Mouse (Mus musculus) CD4-positive, CD25-positive, alpha-beta regulatory T cell, adult 2 months (primary cell): ENCODE data around the gene Prss38.
"Not testable (repeated sequence)": the region's sequence is repeated elsewhere in the genome, so short reads cannot be mapped to it uniquely, and the experiment has no call there.

Experiments
- DNase-seq: peaks from one replicate; pipeline ENCODE4 v3.0.0-alpha.2; 2012; ENCODE audit warnings: low read depth, low spot score

Gene Prss38

DNA sequence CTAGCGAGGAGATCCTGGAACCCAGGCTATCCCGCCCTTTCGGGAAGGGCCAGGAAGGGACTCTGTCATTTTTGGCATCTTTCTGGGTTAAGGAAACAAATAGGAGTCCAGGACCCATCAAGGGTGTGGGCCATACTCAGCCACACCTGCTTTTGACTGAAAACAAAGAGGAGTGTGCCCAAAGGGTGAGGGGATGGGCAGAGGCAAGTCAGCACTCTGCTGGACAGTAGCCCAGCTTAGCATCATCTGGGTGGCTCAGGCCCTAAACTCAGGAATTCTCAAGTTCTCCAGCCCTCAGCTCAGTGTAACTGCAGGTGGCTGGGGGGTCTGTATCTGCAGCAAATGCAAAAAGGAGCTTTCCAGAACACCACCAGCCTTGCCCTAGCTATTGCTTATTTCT lies 2.5 kb upstream of the Prss38 start:
- DNase-seq: no peak

DNA sequence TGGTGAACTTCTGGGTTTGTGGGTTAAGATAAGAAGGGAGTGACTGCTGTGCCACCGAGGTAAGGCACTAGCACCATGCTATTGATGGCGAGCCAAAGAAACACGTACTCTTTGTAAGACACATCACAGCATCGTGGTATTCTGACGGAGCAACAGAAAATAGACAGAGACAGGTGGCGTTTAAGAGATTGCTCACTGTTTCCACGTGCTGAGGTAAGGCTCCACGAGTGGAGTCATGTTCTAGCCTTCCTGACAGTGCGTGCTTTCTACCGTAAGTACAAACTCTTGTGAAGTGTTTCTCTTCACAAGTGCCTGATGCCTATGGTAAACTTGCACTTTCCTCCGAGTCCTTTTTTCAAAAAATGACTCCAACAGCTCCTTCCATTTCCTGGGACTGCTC lies 5.6 kb downstream of the Prss38 start:
- no peak for DNase-seq

DNA sequence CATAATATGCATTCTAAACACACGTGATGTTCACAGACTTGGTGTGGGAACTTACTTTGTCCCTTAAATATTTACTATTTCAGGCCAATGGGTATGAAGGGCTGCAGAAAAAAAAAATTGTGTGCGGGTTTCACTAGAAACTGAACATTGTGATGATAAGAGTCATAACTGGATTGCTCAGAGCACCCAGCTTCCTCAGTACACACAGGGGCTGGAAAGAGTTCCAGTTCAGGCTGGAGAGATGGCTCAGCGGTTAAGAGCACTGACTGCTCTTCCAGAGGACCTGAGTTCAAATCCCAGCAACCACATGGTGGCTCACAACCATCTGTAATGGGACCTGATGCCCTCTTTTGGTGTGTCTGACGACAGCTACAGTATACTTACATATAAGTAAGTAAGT lies 7.5 kb downstream of the Prss38 start:
- DNase-seq: not testable (repeated sequence)

DNA sequence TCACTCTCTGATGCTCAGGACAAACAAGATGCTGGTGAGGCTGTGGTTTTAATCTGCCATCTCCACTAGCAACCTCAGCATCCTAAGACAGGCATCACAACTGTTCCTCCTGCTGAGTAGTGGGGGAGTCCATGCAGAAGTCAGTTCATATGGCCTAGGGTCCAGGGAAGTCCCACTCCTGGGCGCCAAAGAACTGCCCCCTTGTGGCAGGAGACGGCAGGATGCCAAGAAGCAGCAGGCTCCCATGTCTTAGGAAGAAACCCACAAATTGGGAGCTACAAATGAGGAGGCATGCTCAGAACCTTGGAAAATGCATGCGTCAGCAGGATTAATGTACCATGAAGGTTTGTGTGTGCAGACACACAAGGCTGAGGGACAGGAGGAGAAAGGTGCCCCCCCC lies 8.8 kb downstream of the Prss38 start:
- DNase-seq: peak; percentile 23

DNA sequence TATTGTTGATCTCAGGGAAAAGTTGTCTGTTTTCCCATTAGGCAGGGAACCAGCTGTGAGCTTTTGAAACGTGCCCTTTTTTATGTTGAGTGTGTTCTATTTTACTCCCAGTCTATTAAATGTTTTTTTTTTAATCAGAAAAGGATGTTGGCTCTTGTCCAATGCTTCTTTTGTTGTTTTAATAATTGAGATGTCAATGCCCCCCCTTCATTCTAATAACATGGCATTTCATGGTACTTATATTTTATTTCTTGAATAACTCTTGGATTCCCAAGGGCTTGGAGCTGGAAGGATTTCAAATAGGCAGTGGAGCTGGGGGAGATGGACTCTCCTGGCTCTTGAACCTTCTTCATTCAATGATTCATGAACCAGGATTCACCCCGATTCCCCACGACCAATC lies 9.4 kb downstream of the Prss38 start:
- no peak for DNase-seq

DNA sequence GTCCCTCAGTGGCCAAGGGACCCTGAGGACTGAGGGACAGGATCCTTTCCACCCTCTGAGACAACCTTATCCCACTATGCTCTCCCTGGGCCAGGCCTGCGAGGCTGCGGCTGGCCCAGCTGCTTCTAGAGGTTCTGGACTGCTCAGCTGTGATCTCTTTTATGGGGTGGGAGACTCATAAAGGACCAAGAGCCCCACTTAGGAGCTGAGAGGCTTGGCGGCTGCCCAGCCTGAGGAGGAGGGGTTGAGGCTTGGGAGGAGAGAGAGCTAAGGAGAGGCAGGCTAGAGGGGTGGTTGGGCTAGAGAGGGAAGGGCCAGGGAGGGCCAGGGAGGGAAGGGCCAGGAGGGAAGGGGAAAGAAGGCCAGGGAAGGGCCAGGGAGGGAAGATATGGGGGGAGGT lies 11.0 kb downstream of the Prss38 start:
- DNase-seq: no peak

DNA sequence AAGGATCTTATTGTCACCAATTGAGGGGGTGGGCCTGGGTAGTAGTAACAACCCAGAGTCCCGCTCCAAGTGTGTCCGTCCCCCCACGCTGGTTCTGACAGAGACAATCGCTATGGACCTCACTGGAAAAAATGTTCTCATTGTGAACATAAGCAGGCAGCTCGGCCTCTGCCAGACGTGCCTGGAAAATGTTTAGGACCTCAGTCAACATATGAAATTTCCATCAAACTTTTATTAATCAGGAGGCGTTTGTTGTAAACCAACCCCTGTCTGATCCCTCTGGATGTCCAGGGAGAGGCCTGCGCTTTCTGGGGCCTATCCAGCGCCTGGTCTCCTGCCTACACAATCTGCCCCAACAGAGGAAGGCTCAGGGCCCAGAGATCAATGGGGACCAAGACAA lies 11.4 kb downstream of the Prss38 start:
- DNase-seq: no peak

DNA sequence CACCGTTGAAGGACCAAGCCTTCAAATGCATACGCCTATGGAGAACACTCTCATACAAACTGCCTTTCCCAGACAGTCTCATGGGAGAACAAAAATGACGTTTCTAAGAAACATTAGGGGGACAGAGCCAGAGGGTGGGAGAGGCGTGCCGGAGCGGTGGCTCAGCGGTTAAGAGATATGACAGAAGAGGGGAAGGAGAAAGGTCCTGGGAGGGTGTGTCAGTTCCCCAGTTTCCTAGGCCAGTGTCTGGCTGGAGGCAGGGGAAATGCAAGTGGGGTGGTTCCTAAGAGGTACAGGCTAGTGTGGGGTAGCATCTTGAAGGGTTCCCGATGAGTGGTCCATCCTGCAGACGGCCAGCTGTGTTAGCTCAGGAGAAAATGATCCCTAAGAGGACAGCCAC lies 14.2 kb downstream of the Prss38 start:
- no peak for DNase-seq

DNA sequence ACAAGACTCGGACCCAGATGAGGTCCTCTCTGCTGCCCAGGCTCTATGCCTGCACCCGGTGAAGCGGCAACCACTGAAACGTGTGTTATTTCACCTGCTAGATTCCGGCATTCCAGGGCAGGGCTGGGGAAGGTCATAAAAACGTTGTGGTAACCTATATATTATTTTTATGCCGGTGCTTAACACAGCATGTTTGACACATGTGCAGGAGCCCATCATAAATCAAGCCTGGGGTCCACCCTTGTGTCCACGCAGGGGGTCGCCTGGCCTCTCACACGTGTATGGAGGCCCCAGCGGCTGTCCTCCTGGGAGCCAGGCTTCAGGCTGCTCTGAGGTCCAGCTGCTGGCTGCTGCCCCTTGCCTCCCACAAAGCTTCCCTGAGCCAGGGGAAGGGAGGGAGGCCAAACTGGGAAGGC lies 18.6 kb downstream of the Prss38 start:
- DNase-seq: no peak

DNA sequence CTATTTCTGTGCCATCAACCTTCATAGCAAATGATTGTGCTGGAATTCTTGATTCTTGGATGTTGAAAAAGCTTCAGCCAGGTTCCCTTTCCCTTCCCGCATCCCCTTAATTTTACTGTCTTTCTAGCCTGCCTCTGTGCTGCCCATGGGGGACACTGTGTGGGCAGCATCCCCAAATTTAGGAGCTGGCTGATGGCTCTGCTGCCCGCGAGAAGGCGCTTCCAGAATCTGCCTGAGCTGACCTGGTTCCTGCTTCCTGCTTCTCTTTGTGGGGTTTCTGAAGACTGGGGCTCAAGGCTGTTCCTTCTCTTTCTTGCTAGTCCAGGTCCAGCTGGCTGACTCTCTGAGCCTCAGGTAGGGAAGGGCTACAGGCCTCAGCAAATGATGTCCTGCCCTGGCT lies 20.7 kb downstream of the Prss38 start:
- no peak for DNase-seq

DNA sequence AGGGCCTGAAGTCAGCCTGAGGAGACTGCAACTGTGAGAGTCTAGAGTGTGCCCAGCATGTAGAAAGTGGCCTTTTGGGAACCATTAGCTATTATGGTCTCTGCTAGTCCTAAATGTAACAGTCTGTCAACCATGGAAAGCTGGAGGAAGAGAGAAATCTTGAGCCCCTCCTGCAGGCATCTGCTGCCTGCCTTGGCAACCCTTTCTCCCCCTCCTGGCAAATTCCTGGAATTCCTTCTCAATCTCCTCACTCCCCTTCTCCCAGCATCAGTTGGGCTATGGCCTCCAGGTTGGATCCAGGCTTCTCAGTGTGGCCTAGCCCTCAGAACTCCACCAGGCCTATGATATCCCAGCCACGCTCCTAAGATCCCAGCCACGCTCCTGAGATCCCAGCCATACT lies 25.1 kb downstream of the Prss38 start:
- no peak for DNase-seq

DNA sequence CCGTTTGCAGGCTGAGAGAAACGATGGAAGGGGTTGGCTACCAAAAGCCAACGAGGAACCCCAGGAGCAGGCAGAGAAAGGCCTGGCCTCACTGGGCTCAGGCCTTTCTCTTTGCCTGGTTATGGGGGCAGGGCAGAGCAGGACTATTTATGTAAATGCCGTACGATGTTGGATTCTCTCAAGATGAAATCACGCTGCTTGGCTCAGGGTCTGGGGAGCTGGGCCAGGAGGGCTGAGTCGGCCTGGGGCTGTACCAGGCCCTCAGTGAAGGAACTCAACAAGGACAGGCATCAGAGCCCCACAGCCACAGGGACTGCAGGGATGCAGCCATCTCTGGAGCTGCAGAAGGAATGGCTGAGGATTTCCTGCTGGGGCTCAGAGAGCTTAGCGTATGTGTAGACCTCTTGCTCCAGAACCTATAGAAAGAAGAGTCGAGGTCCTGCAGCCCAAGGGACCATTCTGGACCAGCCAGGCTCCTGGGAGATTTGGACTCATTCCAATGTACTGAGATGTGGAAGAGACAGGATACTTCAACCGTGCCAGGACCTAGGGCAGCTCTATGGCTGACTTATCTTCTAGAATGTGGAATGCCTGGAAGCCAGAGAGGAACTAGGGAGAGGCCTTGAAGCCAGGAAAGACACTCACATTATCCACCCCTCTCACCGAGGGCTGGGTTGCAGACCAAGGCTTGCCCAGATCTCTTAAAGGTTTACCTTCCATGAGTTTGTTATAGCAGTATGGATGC lies 29.1 kb downstream of the Prss38 start:
- DNase-seq: no peak

DNA sequence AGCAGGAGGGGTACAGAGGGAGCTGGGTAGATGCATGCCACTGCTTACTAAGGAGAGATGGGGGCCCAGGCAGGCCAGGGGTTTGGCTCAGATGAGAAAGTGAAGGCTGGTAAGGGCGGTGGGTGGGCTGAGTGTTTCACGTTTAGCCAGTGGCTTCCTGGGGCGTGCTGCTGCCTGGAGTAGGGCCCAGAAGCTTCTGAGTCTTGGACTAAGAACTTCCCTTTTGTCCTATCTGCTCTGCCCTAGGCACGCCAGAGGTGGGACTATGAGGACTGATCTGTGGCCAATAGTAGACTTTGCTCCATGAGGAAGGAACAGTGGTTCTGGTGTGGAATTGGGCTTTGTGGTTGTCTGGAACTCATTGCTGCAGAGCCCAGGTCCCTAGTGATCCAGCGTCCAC lies 32.5 kb downstream of the Prss38 start:
- DNase-seq: no peak

DNA sequence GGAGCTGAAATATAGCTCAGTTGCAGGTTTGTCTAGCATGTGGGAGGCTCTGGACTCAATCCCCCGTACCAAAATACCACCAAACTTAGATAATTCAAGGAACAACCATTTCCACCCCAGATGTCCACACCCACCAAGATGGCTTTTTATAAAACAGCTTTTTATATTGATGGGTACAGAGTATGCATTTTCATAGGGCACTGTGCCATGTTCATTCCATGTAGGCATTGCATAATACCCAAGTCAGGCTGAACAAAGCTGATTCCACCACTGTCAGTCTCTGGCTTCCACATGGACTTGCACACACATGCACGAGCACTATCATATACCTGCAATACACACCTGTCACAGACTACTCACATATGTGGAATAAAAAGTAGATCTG lies 36.7 kb downstream of the Prss38 start:
- no peak for DNase-seq

DNA sequence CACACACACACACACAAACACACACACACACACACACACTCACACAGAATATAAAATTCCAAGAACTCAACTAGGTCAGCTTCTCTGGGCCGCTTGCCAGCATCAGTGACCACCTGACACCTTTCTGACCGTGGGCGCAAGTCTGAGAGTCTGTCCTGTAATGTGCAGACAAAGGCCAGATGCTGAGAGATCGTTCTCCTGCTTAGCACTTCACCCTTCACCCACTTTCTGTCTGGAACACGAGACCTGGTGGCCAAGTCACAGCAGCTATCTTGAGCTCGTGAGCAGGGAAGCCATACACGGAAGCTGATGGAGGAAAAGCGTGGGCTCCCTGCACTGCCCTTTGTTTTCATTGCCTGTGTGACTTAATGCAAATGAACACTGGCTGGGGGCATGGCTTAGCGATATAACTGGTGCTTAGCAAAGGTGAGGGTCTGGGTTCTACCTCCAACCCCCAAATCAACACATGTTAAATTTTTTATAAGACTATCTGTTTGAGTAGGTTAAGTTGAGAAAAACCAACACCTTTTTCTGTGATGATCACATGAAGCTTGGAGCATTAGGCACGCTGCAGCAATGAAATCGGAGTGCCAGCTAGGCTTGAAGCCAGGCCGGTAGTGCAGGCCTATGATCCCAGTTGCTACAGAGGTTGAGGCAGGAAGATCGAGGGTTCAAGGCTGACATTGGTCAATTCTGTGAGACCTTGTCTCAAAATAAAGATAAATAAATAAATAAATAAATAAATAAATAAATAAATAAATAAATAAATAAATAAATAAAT lies 37.3 kb downstream of the Prss38 start:
- no peak for DNase-seq

DNA sequence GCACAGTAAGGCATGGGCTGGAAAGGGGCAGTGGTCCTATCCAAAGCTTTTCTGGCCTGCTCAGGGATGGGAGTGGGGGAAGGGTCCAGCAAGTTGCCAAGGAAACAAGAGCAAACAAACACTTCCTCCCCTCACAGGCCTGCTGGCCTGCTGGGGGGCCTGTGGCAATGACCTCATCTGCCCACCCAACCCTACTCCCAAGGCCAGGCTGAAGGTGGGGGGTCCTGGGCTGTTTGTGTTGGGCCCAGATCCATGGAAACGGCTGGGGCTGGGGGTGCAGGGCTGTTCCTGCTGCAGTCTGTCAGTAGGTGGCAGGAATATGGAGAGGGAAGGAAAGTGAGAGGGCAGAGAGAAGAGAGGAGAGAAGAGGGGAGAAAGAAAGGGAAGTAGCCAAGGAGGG lies 39.1 kb downstream of the Prss38 start:
- DNase-seq: no peak

DNA sequence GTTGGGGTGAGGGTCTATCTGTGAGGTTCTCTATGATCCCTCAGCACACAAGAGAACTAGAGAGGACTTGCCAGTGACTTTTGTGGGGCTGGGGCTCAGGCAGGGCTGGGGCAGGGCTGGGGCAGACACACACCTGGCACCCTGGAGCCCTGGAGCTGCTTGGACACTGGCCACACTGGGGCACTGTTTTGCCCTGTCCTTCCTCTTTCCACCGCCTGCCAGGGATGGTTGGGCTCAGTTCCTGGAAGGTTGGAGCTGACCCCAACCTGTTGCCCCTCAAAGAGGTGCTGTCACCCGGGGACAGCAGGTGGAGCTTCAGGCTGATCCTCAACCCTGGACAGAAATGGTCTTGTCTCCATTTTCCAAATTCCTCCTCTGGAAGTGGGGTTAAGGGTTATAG lies 39.5 kb downstream of the Prss38 start:
- DNase-seq: no peak

DNA sequence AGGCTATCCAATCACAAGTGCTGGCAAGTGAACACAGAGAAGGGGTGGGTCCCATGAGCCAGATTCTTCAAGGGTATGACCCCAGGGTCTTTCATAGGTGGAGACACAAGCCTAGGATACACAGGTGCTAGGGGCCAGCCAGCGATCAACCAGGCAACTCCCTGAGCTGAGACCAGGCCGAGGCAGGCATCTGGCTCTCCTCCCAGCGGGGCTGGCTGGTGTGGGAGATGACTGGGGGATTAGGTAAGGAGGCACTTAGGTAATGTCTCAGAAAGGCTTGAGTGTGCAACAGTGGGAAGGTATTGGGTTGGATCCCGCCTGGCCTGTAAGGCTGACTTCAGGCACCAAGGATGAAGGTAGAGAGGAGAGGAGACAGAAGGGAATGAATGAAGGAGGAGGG lies 40.3 kb downstream of the Prss38 start:
- no peak for DNase-seq

DNA sequence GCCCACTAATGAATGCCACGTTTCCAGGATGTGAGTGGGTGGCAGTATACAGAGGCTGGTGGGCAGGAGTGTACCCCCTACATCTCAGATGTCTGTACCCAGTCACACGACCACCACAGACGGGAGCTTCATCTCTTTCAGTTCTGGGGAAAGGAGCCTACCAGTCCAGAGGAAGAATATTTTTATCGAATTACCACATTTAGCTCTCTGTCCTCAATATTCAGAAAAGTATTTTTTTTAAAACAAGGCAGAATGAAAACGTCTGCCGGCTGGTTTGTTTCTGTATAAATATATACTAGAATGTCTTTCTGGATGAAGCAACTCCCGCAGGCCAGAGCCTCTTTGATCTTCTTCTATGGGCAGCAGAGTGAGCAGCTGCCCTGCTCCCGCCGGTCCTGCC lies 42.5 kb downstream of the Prss38 start:
- no peak for DNase-seq

DNA sequence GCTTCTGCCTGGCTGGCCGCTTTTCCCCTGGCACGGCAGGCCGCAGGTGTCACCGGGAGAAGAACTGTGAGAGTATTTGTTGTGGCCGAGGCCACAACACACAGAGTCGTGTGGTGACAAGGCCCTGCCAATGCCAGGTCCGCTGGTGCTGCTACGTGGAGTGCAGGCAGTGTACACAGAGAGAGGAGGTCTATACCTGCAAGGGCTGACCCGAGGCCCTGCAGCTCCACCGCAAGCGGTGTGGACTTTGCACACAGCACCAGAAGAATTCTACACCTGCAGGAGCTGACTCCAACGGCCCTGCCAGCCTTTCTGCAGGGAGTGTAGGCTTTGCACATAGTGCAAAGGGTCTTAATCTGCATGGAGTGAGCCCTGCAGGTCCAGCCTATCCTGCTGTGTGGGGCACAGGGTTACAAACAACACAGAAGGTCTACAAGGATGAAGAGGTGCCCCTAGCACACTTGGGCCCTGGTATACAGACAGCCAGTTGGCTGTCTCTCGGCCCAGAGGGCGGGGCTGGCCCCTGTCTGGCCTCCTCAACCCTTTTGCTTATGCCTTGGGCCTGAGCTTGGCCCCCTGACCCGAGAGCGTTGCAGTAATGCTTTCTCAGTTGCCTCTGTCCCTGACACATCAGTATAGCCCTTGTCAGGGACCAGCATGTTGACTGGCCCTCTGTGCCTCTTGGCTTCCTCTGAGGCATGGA lies 44.1 kb downstream of the Prss38 start:
- DNase-seq: no peak

DNA sequence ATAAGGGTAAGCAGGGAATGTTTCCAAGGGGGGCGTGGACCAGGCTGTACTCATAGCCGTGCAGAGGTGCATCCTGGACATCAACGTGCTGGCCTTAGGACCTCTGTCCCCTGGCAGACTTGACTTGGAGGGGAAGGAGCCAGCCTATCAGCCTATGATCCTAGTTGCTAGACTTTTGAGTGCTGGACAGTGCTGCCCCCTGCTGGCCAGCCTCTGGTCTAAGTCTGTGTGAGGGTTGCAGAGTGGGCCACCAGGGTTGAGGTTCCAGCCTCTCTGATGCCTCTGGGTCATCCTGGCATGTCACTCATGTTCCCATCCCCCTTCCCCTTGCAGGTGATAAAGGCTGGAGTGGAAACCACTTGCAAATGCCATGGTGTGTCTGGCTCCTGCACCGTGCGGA lies 44.9 kb downstream of the Prss38 start:
- DNase-seq: peak; percentile 67

DNA sequence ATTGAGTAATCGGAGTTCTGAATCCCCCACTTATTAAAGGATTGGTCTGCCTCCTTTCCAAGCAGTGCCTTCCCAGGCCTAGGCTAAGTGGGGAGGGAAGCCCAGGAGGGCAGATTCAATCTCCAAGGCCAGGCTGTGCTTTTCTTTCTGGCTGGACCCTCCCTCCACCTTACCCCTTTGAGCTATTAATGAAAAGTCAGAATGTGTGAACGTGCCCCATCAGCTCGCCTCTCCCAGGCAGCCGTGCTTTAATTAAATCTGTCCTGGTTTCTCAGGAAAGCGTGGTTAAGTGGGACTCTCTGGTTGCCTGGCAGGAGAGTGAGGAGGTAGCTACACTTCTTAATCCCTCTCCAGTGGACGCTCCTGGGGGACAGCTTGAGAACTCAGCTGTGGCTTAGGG lies 45.8 kb downstream of the Prss38 start:
- no peak for DNase-seq

DNA sequence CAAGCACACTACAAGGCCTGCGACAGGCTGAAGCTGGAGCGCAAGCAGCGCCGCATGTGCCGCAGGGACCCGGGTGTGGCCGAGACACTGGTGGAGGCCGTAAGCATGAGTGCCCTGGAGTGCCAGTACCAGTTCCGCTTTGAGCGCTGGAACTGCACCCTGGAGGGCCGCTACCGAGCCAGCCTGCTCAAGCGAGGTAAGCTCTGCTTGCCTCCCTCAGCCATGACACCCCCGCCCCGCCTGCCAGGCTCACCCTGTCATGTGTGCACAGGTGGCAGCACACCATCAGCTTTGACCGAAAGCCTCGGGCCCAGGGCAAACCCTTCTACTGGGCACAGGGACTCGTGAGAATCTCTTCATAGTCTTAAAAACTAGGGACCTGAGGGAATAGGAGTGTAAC lies 47.8 kb downstream of the Prss38 start:
- no peak for DNase-seq
